Mouse (Mus musculus): ENCODE data around the gene Acer3. TPM values are rescaled to one million over a fixed set of nuclear protein-coding genes. Genes with fewer than 3 reads are reported as not detected.
A peak's percentile ranks its signal among the peaks of the same experiment; 100 is the strongest.

The Acer3 gene
- polyA plus RNA-seq, 1 experiment from 2014 or later = 20.0 TPM

DNA sequence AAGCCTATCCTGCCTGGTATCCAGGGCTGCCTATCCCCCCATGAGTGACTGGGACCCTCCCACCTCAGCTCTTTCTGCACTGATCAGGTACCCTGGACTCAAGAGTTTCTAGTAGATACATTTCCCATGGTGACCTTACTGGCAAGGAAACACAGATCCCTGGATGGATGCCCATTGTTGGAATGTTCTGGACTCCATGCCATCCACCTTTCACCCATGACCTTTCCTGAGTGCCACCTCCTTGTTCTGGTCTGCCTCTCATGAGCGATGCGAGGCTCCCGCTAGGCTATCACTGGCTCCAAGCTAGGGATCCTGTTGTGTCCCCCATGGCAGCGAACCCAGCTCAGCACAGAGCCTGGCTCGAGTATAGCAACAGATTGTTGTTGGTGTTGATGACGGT is 28.8 kb upstream of the Acer3 start:
- Histone ChIP-seq H3K9me3 (no peaks in the 10 kb centered on the region), H3K4me2 (replicated peaks) (no peak overlapping the region), H3K27me3 (replicated peaks) (no peaks in the 10 kb centered on the region), H3K4me1 (peaks cover 18% of the 10 kb centered on the region), H3K4me3 (no peak overlapping the region), H3K27ac (no peak overlapping the region), H3K36me3 (peaks cover 29% of the 10 kb centered on the region), H3K9ac (no peak overlapping the region)
- ATAC-seq (ENCODE audit: low FRiP score, low read depth) = no peak
- WGBS = 93% methylated on average over 6 of the region's 6 CpGs

DNA sequence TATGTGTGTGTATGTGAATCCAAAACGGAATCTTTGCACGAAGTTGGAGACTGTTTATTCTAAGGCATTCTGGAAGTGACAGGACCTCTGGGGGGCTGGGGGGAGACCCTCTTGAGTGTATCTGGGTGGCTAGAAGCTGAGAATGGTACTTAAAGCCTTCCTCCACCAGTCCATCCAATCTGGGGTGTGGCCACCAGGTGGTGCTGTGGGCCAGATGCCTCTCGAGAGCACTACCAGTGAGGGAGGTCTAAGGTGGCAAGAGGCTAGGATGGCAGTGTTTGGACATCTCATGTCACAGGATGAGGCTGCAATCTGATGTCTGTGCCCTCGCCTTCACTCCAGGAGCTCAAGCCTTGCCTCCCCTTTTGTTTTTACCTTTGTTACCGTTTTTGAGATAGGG is 28.1 kb upstream of the Acer3 start:
- no peak overlapping the region for H3K9ac ChIP-seq
- 19% methylated on average over 5 of the region's 5 CpGs for WGBS
- no peaks in the 10 kb centered on the region for H3K27me3 ChIP-seq (replicated peaks)
- peaks cover 29% of the 10 kb centered on the region for H3K36me3 ChIP-seq
- no peak overlapping the region for H3K4me2 ChIP-seq (replicated peaks)
- no peak for ATAC-seq (ENCODE audit: low FRiP score, low read depth)
- no peaks in the 10 kb centered on the region for H3K9me3 ChIP-seq
- peaks cover 11% of the 10 kb centered on the region for H3K4me1 ChIP-seq
- H3K27ac ChIP-seq = no peak overlapping the region
- no peak overlapping the region for H3K4me3 ChIP-seq

DNA sequence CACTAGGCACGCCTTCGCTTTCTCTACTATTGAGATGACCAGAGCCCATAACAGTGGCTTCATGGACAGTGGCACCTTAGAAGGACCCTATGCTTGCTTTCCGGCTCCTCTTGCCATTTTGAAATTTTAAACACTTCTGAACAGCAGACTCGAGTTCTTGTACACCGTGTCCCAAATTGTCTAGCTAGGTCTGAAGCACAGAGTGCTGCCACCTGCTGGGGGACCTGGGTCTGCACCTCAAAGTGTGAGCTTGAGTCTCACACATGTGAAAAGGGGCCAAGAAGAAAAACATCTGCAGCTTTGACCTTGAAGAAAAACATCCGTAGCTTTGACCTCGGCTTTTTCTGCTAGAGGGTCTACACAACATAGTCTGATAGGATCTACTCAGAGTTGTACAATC is 27.0 kb upstream of the Acer3 start:
- Histone ChIP-seq H3K4me1 (0 out of 2 replicates have a peak, but pooled peaks cover 8% of the 10 kb centered on the region), H3K27ac (no peak overlapping the region), H3K27me3 (replicated peaks) (no peaks in the 10 kb centered on the region), H3K36me3 (peaks cover 29% of the 10 kb centered on the region), H3K9ac (no peak overlapping the region), H3K9me3 (no peaks in the 10 kb centered on the region), H3K4me2 (replicated peaks) (no peak overlapping the region), H3K4me3 (no peak overlapping the region)
- WGBS = 70% methylated on average over 7 of the region's 7 CpGs
- ATAC-seq (ENCODE audit: low FRiP score, low read depth) = no peak

DNA sequence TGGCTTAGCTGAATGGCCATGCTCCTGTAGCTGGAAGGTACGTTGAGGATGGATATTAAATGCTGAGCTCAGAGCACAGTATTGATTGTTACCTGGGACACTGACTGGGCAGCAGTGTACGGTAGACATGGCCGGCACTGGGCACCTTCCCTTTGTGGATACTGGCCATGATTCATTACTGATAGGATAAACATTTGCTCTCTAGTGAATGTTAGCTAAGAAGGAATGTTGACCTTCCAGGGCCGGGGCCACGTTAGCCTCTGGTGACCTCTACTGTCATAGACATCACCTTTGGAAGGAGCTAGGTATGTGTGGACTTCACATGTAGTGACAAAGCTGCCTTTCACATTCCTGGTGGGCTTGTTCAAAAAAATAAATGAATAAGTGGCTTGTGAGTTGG is 26.5 kb upstream of the Acer3 start:
- Histone ChIP-seq H3K27ac (no peak overlapping the region), H3K9me3 (no peaks in the 10 kb centered on the region), H3K36me3 (peaks cover 24% of the 10 kb centered on the region), H3K4me3 (no peak overlapping the region), H3K4me2 (replicated peaks) (no peak overlapping the region), H3K9ac (no peak overlapping the region), H3K27me3 (replicated peaks) (no peaks in the 10 kb centered on the region), H3K4me1 (0 out of 2 replicates have a peak, but pooled peaks cover 8% of the 10 kb centered on the region)
- ATAC-seq (ENCODE audit: low FRiP score, low read depth) = no peak
- 87% methylated on average over 5 of the region's 5 CpGs for WGBS

DNA sequence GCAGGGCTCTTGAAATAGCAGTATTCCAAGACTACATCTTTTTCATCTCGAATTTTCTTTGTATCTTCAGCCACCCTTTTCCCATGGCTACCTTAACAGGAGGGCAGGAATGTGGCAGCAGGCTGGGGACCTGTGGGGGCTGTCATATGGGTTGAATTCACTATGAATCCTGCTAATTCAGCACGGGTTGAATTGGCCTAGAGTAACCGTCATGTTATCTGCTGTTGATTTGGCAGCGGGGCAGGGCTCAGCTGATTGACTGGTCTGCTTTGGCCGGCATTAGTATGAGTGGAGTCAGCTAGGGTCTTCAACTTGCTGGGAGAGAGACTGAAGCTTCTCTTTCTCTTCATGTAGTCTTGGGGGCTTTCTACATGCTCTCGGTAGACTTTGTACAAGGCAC is 24.0 kb upstream of the Acer3 start:
- H3K4me2 ChIP-seq (replicated peaks) = no peak overlapping the region
- 62% methylated on average over 6 of the region's 6 CpGs for WGBS
- H3K27me3 ChIP-seq (replicated peaks) = no peaks in the 10 kb centered on the region
- no peak overlapping the region for H3K27ac ChIP-seq
- H3K4me1 ChIP-seq = 0 out of 2 replicates have a peak, but pooled peaks cover 2% of the 10 kb centered on the region
- H3K9ac ChIP-seq = no peak overlapping the region
- H3K36me3 ChIP-seq = peaks cover 1% of the 10 kb centered on the region; the same call in 1 of the 2 replicates
- no peak overlapping the region for H3K4me3 ChIP-seq
- H3K9me3 ChIP-seq = no peaks in the 10 kb centered on the region
- ATAC-seq (ENCODE audit: low FRiP score, low read depth) = no peak

DNA sequence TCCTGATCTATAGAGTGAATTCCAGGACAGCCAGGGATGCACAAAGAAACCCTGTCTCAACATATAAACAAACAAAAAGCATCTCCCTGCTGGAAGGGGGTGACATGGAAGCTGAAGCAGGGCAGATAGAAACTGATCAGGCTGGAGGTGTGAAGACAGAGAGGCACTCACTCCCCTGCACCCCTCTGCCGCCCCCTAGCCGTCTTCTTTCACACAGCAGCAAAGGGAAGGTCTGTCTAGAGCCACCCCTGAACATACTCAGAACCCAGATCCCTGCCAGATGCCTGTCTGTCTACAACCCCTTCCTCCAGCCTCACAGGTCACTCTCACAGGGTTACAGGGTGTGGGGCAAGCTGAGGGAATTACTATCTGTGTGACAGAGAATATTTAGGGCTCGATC is 23.4 kb upstream of the Acer3 start:
- WGBS = 18% methylated on average over 3 of the region's 3 CpGs
- 0 out of 2 replicates have a peak, but pooled peaks cover 2% of the 10 kb centered on the region for H3K4me1 ChIP-seq
- no peak overlapping the region for H3K9ac ChIP-seq
- H3K9me3 ChIP-seq = no peaks in the 10 kb centered on the region
- H3K27ac ChIP-seq = no peak overlapping the region
- H3K36me3 ChIP-seq = no peaks in the 10 kb centered on the region
- H3K4me2 ChIP-seq (replicated peaks) = no peak overlapping the region
- ATAC-seq (ENCODE audit: low FRiP score, low read depth) = no peak
- no peak overlapping the region for H3K4me3 ChIP-seq
- no peaks in the 10 kb centered on the region for H3K27me3 ChIP-seq (replicated peaks)

DNA sequence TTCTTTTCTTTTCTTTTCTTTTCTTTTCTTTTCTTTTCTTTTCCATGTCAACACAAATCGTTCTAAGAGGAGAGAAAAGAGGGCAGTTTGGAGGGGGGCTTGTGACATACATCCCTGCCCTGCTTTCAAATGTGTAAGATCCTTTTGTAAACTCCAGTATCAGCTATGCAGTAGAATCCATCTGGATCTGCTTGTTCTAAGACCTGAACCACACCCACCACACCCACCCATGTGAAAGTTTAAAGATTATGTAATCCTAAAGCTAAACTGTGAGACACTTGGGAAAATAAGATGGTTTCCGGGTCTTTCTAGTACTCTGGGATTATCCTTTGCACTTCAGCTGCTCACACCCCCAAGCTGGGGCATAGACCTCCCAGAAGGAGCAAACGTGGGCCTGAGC is 21.2 kb upstream of the Acer3 start:
- Histone ChIP-seq H3K9me3 (no peaks in the 10 kb centered on the region), H3K27me3 (replicated peaks) (no peaks in the 10 kb centered on the region), H3K36me3 (no peaks in the 10 kb centered on the region), H3K4me3 (no peak overlapping the region), H3K27ac (no peak overlapping the region), H3K9ac (no peak overlapping the region), H3K4me1 (0 out of 2 replicates have a peak, but pooled peaks cover 2% of the 10 kb centered on the region), H3K4me2 (replicated peaks) (no peak overlapping the region)
- no peak for ATAC-seq (ENCODE audit: low FRiP score, low read depth)
- 65% methylated on average over 3 of the region's 3 CpGs for WGBS

DNA sequence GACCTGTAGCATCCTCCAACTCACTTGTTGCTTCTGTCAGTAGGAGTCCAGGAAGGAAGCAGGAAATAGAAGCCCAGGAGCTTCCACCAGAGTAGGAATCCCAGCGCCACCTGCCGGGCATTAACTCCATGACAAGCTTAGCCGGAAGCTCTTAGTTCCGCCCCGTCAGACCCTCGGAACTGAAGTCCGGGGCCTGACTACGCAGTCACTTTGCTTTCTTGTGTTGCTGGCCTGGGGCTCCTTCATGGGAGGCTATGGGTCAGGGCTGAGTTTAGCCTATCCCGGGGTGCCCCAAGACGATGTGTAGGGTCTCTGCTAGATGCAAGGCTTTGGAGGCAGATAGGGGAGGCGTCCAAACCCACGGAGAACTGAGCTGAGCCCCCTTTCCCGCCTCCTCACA is 20.5 kb upstream of the Acer3 start:
- 0 out of 2 replicates have a peak, but pooled peaks cover 2% of the 10 kb centered on the region for H3K4me1 ChIP-seq
- H3K4me2 ChIP-seq (replicated peaks) = peak overlapping the region; percentile 55
- 5% methylated on average over 13 of the region's 13 CpGs for WGBS
- H3K9ac ChIP-seq = peak overlapping the region; percentile 38; the same call in 1 of the 2 replicates
- H3K27ac ChIP-seq = no peak overlapping the region
- no peaks in the 10 kb centered on the region for H3K9me3 ChIP-seq
- H3K4me3 ChIP-seq = 0 out of 2 replicates have a peak overlapping the region, but pooled peaks have one; percentile 12
- H3K36me3 ChIP-seq = no peaks in the 10 kb centered on the region
- peak; percentile 64 for ATAC-seq (ENCODE audit: low FRiP score, low read depth)
- no peaks in the 10 kb centered on the region for H3K27me3 ChIP-seq (replicated peaks)

DNA sequence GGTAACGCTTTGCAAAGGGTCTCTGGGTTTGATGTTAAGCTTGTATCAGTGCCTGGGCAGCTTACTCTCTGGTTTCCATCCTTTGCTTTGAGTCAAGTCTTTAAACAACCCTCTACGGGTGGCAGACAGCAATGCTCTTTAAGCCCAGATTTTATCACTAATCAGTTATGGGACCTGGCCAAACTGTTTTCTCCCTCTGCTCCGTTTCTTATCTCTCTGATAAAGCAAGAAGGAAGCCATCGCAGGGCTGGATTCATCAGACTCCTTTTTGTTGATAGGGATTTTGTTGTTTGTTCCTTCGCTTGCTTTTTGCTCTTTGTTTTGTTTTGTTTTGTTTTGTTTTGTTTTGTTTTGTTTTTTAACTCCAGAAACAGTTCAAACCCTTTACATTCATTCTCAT is 19.3 kb upstream of the Acer3 start:
- no peak for ATAC-seq (ENCODE audit: low FRiP score, low read depth)
- WGBS = 90% methylated on average over 5 of the region's 5 CpGs
- no peak overlapping the region for H3K27ac ChIP-seq
- 0 out of 2 replicates have a peak, but pooled peaks cover 2% of the 10 kb centered on the region for H3K4me1 ChIP-seq
- H3K27me3 ChIP-seq (replicated peaks) = no peaks in the 10 kb centered on the region
- no peaks in the 10 kb centered on the region for H3K36me3 ChIP-seq
- no peak overlapping the region for H3K4me3 ChIP-seq
- no peak overlapping the region for H3K4me2 ChIP-seq (replicated peaks)
- no peaks in the 10 kb centered on the region for H3K9me3 ChIP-seq
- no peak overlapping the region for H3K9ac ChIP-seq

DNA sequence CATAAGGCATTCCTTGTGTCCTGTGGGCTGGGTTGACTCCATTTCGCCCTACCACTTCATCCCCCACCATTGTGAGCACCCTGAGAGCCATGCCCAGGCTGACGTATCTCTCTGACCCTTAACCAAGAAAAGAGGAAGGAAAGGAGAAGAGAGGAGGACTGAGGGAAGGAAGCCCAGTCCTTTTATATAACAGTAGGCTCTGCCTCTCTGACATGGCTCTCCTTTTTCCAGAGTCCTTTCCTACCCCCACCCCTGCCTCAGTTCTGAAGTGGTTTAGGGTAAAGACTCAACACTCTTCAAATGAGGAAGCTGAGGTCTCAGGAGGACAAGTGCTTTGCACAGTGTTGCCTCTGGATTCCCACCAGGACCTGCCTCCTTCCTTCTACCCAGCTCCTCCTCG is 13.0 kb upstream of the Acer3 start:
- no peaks in the 10 kb centered on the region for H3K9me3 ChIP-seq
- H3K4me1 ChIP-seq = no peaks in the 10 kb centered on the region; the same call in 1 of the 2 replicates

DNA sequence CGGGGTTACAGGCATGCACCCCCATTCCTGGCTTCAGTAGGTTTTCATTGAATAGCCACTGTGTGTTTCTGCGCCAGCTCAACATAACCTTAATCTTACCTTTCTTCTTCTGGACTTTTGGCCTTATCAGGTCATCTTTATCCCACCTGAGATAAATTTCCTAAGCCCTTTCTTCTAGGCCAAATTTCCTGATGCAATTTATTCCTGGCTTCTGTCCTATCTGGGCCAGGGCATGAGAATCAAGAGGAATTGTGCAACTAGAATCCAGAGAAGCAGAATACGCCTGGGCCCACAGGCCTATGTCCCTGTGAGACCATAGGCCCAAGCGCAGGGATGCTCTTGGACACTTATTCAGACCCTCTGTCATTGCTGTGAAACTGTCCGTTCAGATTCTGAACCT is 12.5 kb upstream of the Acer3 start:
- H3K4me1 ChIP-seq = no peaks in the 10 kb centered on the region; the same call in 1 of the 2 replicates
- no peak overlapping the region for H3K27ac ChIP-seq
- no peaks in the 10 kb centered on the region for H3K36me3 ChIP-seq
- H3K9ac ChIP-seq = no peak overlapping the region
- no peak overlapping the region for H3K4me3 ChIP-seq
- no peak overlapping the region for H3K4me2 ChIP-seq (replicated peaks)
- WGBS = 94% methylated on average over 5 of the region's 5 CpGs
- no peak for ATAC-seq (ENCODE audit: low FRiP score, low read depth)
- no peaks in the 10 kb centered on the region for H3K27me3 ChIP-seq (replicated peaks)
- H3K9me3 ChIP-seq = no peaks in the 10 kb centered on the region

More for the DNA sequence above, 13.0 kb upstream of the Acer3 start:
- ATAC-seq (ENCODE audit: low FRiP score, low read depth) = no peak
- Histone ChIP-seq H3K27me3 (replicated peaks) (no peaks in the 10 kb centered on the region), H3K36me3 (no peaks in the 10 kb centered on the region), H3K4me3 (no peak overlapping the region), H3K9ac (no peak overlapping the region), H3K27ac (no peak overlapping the region), H3K4me2 (replicated peaks) (no peak overlapping the region)
- whole genome bisulfite sequencing = 75% methylated on average over 3 of the region's 3 CpGs

DNA sequence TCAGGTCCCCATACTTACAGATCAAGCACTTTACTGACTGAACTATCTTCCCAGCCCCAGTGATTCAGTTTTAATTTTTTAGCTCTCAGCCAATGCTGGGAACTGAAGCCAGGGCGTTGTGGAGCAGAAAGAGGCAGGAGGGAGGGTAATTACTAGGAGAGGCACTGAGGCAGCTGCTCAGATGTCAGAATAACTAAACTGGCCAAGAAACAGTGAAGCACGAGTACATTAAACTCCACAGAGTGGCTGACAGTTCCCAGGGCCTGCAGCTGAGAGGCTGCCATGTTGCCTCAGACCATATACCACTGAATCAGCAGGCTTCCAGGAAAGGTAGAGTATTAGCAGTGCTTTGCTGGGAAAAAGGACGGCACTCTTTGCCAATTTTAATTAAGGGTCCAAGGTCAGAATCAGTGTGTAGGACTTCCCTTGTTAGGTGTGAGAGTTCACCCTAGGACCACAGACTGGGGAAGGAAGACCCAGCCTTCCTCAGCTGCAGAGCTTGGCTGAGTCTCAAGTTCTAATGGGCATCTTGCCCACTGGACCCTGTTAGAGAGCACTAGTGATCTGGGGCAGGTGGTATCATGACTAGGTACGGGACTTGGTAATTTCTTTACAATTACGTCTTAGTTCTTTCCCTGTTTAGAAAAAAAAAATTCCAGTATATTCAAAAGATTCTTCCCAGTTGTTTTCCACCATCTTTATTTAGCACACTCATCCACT is 11.8 kb upstream of the Acer3 start:
- no peaks in the 10 kb centered on the region for H3K27me3 ChIP-seq (replicated peaks)
- WGBS = 76% methylated on average over 5 of the region's 5 CpGs
- H3K27ac ChIP-seq = no peak overlapping the region
- no peaks in the 10 kb centered on the region for H3K9me3 ChIP-seq
- H3K4me3 ChIP-seq = no peak overlapping the region
- H3K36me3 ChIP-seq = no peaks in the 10 kb centered on the region
- H3K4me1 ChIP-seq = no peaks in the 10 kb centered on the region; the same call in 1 of the 2 replicates
- no peak overlapping the region for H3K9ac ChIP-seq
- H3K4me2 ChIP-seq (replicated peaks) = no peak overlapping the region
- no peak for ATAC-seq (ENCODE audit: low FRiP score, low read depth)

DNA sequence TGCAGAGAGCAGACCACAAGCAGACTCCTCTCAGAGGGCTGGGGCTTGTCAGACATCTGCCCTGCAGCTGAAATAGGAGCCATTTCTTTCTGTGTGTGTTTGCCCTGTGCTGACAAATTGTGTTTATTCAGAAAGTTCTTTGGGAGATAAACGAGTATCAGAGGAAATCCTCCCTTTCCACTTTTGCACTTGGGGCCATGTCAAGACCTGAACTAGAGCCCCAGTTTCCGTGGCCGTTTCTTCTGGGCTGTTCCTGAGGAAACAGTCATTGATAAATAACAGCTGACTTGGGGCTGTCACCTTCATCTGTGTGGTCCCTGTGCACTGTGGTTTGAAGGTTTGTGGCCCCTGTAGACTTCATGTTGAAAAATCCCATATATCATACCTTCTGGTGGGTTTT is 10.9 kb upstream of the Acer3 start:
- WGBS = 74% methylated on average over 3 of the region's 3 CpGs
- Histone ChIP-seq H3K4me1 (no peaks in the 10 kb centered on the region; the same call in 1 of the 2 replicates), H3K27me3 (replicated peaks) (no peaks in the 10 kb centered on the region), H3K4me2 (replicated peaks) (no peak overlapping the region), H3K27ac (no peak overlapping the region), H3K9ac (no peak overlapping the region), H3K9me3 (no peaks in the 10 kb centered on the region), H3K4me3 (no peak overlapping the region), H3K36me3 (no peaks in the 10 kb centered on the region)
- no peak for ATAC-seq (ENCODE audit: low FRiP score, low read depth)

Measured in neural tube, embryonic 12.5 days (tissue).